Mouse (Mus musculus) heart, embryonic 12.5 days (tissue): ENCODE data around the gene Depdc5. TPM values are rescaled to one million over a fixed set of nuclear protein-coding genes. Genes with fewer than 3 reads are reported as not detected.

Experiments
- polyA plus RNA-seq: library from polyadenylated mRNA; unstranded; fragments of >200 nt; fragmentation: Nextera tagmentation; extraction: Ambion mirVana; gene quantifications from 2 replicates; pipeline ENCODE4 v1.2.1, GENCODE M21; 2016

Depdc5 gene
- polyA plus RNA-seq, 1 experiment from 2014 or later: 23.6 TPM

Other genes starting within 250 kb of the Depdc5 start
- 47.7 and 49.3 TPM in 2 replicates for gene Pisd, start 78.1 kb upstream of the Depdc5 start, polyA plus RNA-seq
- gene Gm20671, start 36.6 kb upstream of the Depdc5 start, polyA plus RNA-seq: not detected in 2 replicates
- 11.8 and 18.4 TPM in 2 replicates for gene Prr14l, start 9.4 kb upstream of the Depdc5 start, polyA plus RNA-seq
- gene Ywhah, start 155.1 kb downstream of the Depdc5 start, polyA plus RNA-seq: 481 and 488 TPM in 2 replicates
- not detected in 2 replicates for gene Slc5a1, start 240.5 kb downstream of the Depdc5 start, polyA plus RNA-seq